Mouse (Mus musculus) stomach, postnatal 0 days (tissue): ENCODE data around the gene Dnaic1.

ENCODE experiments used
- CTCF ChIP-seq: IDR thresholded peaks from 2 replicates; pipeline ENCODE4 v1.5.1; 2016; ENCODE audit warnings: antibody characterized with exemption, low read depth, mild to moderate bottlenecking, moderate library complexity
- EP300 ChIP-seq: optimal IDR thresholded peaks from 2 replicates; pipeline ENCODE3; 2016; ENCODE audit warnings: antibody characterized with exemption

- TF ChIP-seq EP300 (no peak), CTCF (no peak)
These were observed 16.5 kb upstream of the Dnaic1 start for GRCm38 (mm10) chr4:41553116-41553515.
